Mouse (Mus musculus): ENCODE data around the gene Eme1. TPM values are rescaled to one million over a fixed set of nuclear protein-coding genes. Genes with fewer than 3 reads are reported as not detected.

Gene Eme1
- polyA plus RNA-seq, 1 experiment: 2.7 TPM

- Histone ChIP-seq H3K4me3 (no peak overlapping the region), H3K4me2 (ENCODE audit: low read depth) (no peak overlapping the region), H3K36me3 (ENCODE audit: control insufficient read depth, insufficient read depth) (no peaks in the 10 kb centered on the region), H3K79me2 (ENCODE audit: control insufficient read depth, insufficient read depth) (no peaks in the 10 kb centered on the region), H3ac (ENCODE audit: control insufficient read depth, insufficient read length) (no peak overlapping the region), H3K27me3 (ENCODE audit: control insufficient read depth, insufficient read depth, insufficient read length) (no peaks in the 10 kb centered on the region)
- TF ChIP-seq POLR2AphosphoS2 (IDR thresholded peaks at IDR 0.05; ENCODE audit: insufficient read length, low read depth) (no peak), CEBPB (IDR thresholded peaks at IDR 0.05; ENCODE audit: insufficient read depth, poor library complexity, severe bottlenecking) (no peak), SRF (IDR thresholded peaks at IDR 0.05; ENCODE audit: control insufficient read depth, insufficient read length, low read depth) (no peak), MYOD1 (IDR thresholded peaks at IDR 0.05; ENCODE audit: control insufficient read depth in 1 of 3, insufficient read length in 2 of 3, low read depth in 2 of 3) (no peak), MYOG (IDR thresholded peaks at IDR 0.05; ENCODE audit: control insufficient read depth in 1 of 3, insufficient read depth in 1 of 3, insufficient read length in 2 of 3, low read depth in 2 of 3) (no peak), TCF12 (IDR thresholded peaks at IDR 0.05; ENCODE audit: insufficient read depth, poor library complexity, severe bottlenecking) (no peak)
Measured at GRCm38 (mm10) chr11:94615494-94615893, 38.3 kb downstream of the Eme1 start.

GRCm38 (mm10) chr11:94614603-94615002 lies 39.2 kb downstream of the Eme1 start:
- H3K36me3 ChIP-seq (ENCODE audit: control insufficient read depth, insufficient read depth): no peaks in the 10 kb centered on the region
- H3ac ChIP-seq (ENCODE audit: control insufficient read depth, insufficient read length): no peak overlapping the region
- no peaks in the 10 kb centered on the region for H3K79me2 ChIP-seq (ENCODE audit: control insufficient read depth, insufficient read depth)
- TF ChIP-seq SRF (IDR thresholded peaks at IDR 0.05; ENCODE audit: control insufficient read depth, insufficient read length, low read depth): no peak
- TF ChIP-seq CEBPB (IDR thresholded peaks at IDR 0.05; ENCODE audit: insufficient read depth, poor library complexity, severe bottlenecking): no peak
- TF ChIP-seq MYOD1 (IDR thresholded peaks at IDR 0.05; ENCODE audit: control insufficient read depth in 1 of 3, insufficient read length in 2 of 3, low read depth in 2 of 3): no peak
- no peak for TF ChIP-seq USF1 (IDR thresholded peaks at IDR 0.05; ENCODE audit: low read depth)
- no peak for TF ChIP-seq MYOG (IDR thresholded peaks at IDR 0.05; ENCODE audit: control insufficient read depth in 1 of 3, insufficient read depth in 1 of 3, insufficient read length in 2 of 3, low read depth in 2 of 3)
- TF ChIP-seq REST (IDR thresholded peaks at IDR 0.05; ENCODE audit: insufficient read depth, insufficient read length): no peak
- no peak for TF ChIP-seq POLR2A (IDR thresholded peaks at IDR 0.05; ENCODE audit: insufficient read length, low read depth)
- TF ChIP-seq E2F4 (IDR thresholded peaks at IDR 0.05; ENCODE audit: insufficient read depth): no peak
- TF ChIP-seq POLR2AphosphoS2 (IDR thresholded peaks at IDR 0.05; ENCODE audit: insufficient read length, low read depth): no peak
- no peak for TF ChIP-seq MAX (IDR thresholded peaks at IDR 0.05; ENCODE audit: low read depth)
- no peak for TF ChIP-seq TCF12 (IDR thresholded peaks at IDR 0.05; ENCODE audit: insufficient read depth, poor library complexity, severe bottlenecking)
- no peak for TF ChIP-seq TCF3 (IDR thresholded peaks at IDR 0.05; ENCODE audit: insufficient read length, low read depth)
- no peaks in the 10 kb centered on the region for H3K27me3 ChIP-seq (ENCODE audit: control insufficient read depth, insufficient read depth, insufficient read length)
- no peak overlapping the region for H3K4me3 ChIP-seq
- no peak overlapping the region for H3K4me2 ChIP-seq (ENCODE audit: low read depth)

- no peaks in the 10 kb centered on the region for H3K36me3 ChIP-seq (ENCODE audit: control insufficient read depth, insufficient read depth)
- no peak overlapping the region for H3ac ChIP-seq (ENCODE audit: control insufficient read depth, insufficient read length)
- TF ChIP-seq POLR2A (IDR thresholded peaks at IDR 0.05; ENCODE audit: insufficient read length, low read depth) (no peak), TCF3 (IDR thresholded peaks at IDR 0.05; ENCODE audit: insufficient read length, low read depth) (no peak), MYOD1 (IDR thresholded peaks at IDR 0.05; ENCODE audit: control insufficient read depth in 1 of 3, insufficient read length in 2 of 3, low read depth in 2 of 3) (no peak), POLR2AphosphoS2 (IDR thresholded peaks at IDR 0.05; ENCODE audit: insufficient read length, low read depth) (no peak), TCF12 (IDR thresholded peaks at IDR 0.05; ENCODE audit: insufficient read depth, poor library complexity, severe bottlenecking) (no peak), MYOG (IDR thresholded peaks at IDR 0.05; ENCODE audit: control insufficient read depth in 1 of 3, insufficient read depth in 1 of 3, insufficient read length in 2 of 3, low read depth in 2 of 3) (no peak), MAX (IDR thresholded peaks at IDR 0.05; ENCODE audit: low read depth) (no peak), REST (IDR thresholded peaks at IDR 0.05; ENCODE audit: insufficient read depth, insufficient read length) (no peak), E2F4 (IDR thresholded peaks at IDR 0.05; ENCODE audit: insufficient read depth) (no peak), SRF (IDR thresholded peaks at IDR 0.05; ENCODE audit: control insufficient read depth, insufficient read length, low read depth) (no peak), USF1 (IDR thresholded peaks at IDR 0.05; ENCODE audit: low read depth) (no peak), CEBPB (IDR thresholded peaks at IDR 0.05; ENCODE audit: insufficient read depth, poor library complexity, severe bottlenecking) (no peak)
- no peaks in the 10 kb centered on the region for H3K27me3 ChIP-seq (ENCODE audit: control insufficient read depth, insufficient read depth, insufficient read length)
- no peak overlapping the region for H3K4me2 ChIP-seq (ENCODE audit: low read depth)
- H3K79me2 ChIP-seq (ENCODE audit: control insufficient read depth, insufficient read depth): no peaks in the 10 kb centered on the region
- no peak overlapping the region for H3K4me3 ChIP-seq
Measured at GRCm38 (mm10) chr11:94610744-94611740, 42.7 kb downstream of the Eme1 start.

- TF ChIP-seq REST (IDR thresholded peaks at IDR 0.05; ENCODE audit: insufficient read depth, insufficient read length) (no peak), MYOG (IDR thresholded peaks at IDR 0.05; ENCODE audit: control insufficient read depth in 1 of 3, insufficient read depth in 1 of 3, insufficient read length in 2 of 3, low read depth in 2 of 3) (no peak), USF1 (IDR thresholded peaks at IDR 0.05; ENCODE audit: low read depth) (no peak), TCF12 (IDR thresholded peaks at IDR 0.05; ENCODE audit: insufficient read depth, poor library complexity, severe bottlenecking) (no peak), MAX (IDR thresholded peaks at IDR 0.05; ENCODE audit: low read depth) (no peak), POLR2AphosphoS2 (IDR thresholded peaks at IDR 0.05; ENCODE audit: insufficient read length, low read depth) (no peak), E2F4 (IDR thresholded peaks at IDR 0.05; ENCODE audit: insufficient read depth) (no peak), MYOD1 (IDR thresholded peaks at IDR 0.05; ENCODE audit: control insufficient read depth in 1 of 3, insufficient read length in 2 of 3, low read depth in 2 of 3) (no peak), POLR2A (IDR thresholded peaks at IDR 0.05; ENCODE audit: insufficient read length, low read depth) (no peak), TCF3 (IDR thresholded peaks at IDR 0.05; ENCODE audit: insufficient read length, low read depth) (no peak), CEBPB (IDR thresholded peaks at IDR 0.05; ENCODE audit: insufficient read depth, poor library complexity, severe bottlenecking) (no peak), SRF (IDR thresholded peaks at IDR 0.05; ENCODE audit: control insufficient read depth, insufficient read length, low read depth) (no peak)
- no peaks in the 10 kb centered on the region for H3K79me2 ChIP-seq (ENCODE audit: control insufficient read depth, insufficient read depth)
- no peaks in the 10 kb centered on the region for H3K36me3 ChIP-seq (ENCODE audit: control insufficient read depth, insufficient read depth)
- H3K4me2 ChIP-seq (ENCODE audit: low read depth): peak overlapping the region; percentile 58
- H3K27me3 ChIP-seq (ENCODE audit: control insufficient read depth, insufficient read depth, insufficient read length): no peaks in the 10 kb centered on the region
- peak overlapping the region; percentile 55 for H3K4me3 ChIP-seq
- no peak overlapping the region for H3ac ChIP-seq (ENCODE audit: control insufficient read depth, insufficient read length)
Measured at GRCm38 (mm10) chr11:94602356-94602955, 51.3 kb downstream of the Eme1 start.
